28 mouse cellular contexts compared by ENCODE assay signal in genomic region chr7:81281240-81281639, GRCm38 (mm10).
DNase-seq lines count a peak whose midpoint lies in the region; ATAC-seq and TF ChIP-seq lines count a peak whose summit lies in the region.
"Had no signal": no experiment of that assay in that cellular context is flagged by ENCODE, and none has a peak within 500 bp of the region (broad histone marks: within the 10 kb centered on the region; RNA-seq: fewer than 3 reads in every experiment).

No protein-coding gene starts in this region.

- H3K27ac ChIP-seq in kidney, embryonic 16.5 days (ENCODE audit: low read length) = 0 out of 2 replicates have a peak overlapping the region, but pooled peaks have one; percentile 12
- peak overlapping the region; percentile 70 for H3K27ac ChIP-seq in bone marrow macrophage, adult 2 months (ENCODE audit: insufficient read depth, low read depth, low read length)
- H3K27ac ChIP-seq in macrophage = peak overlapping the region; percentile 91
- H3K27ac ChIP-seq: embryonic facial prominence, embryonic 10.5 days; embryonic facial prominence, embryonic 13.5 days; forebrain, embryonic 12.5 days; forebrain, embryonic 15.5 days; heart, embryonic 15.5 days; hindbrain, embryonic 10.5 days; hindbrain, embryonic 13.5 days; intestine, embryonic 15.5 days had no signal

- WGBS in kidney, embryonic 16.5 days = 88% methylated on average over 1 of the region's 1 CpGs
- WGBS in macrophage (ENCODE audit: missing documents) = 0% methylated on average over 1 of the region's 1 CpGs
- 45% methylated on average over 1 of the region's 1 CpGs for WGBS in lung, adult 2 months

- no peak for ATAC-seq in kidney, embryonic 16.5 days (ENCODE audit: low FRiP score, low TSS enrichment)
- ATAC-seq: activated CD4-positive, CD25-positive, alpha-beta regulatory T cell, adult 4 months; CD4-positive, CD25-positive, alpha-beta regulatory T cell, adult 4 months; forebrain, embryonic 15.5 days; hindbrain, embryonic 16.5 days; intestine, embryonic 15.5 days had no signal

- no peak for TF ChIP-seq CTCF in bone marrow macrophage, adult 2 months (IDR thresholded peaks at IDR 0.05; ENCODE audit: low read depth, low read length)
- no peak for TF ChIP-seq CTCF in lung, adult 2 months (IDR thresholded peaks at IDR 0.05; ENCODE audit: insufficient read depth, low read length)

- TF ChIP-seq POLR2A in bone marrow macrophage, adult 2 months (IDR thresholded peaks at IDR 0.05; ENCODE audit: borderline replicate concordance, low read depth, low read length) = no peak
- no peak for TF ChIP-seq POLR2A in lung, adult 2 months (IDR thresholded peaks at IDR 0.05; ENCODE audit: borderline replicate concordance, extremely low read depth, low read depth, low read length)

- H3K4me1 ChIP-seq in kidney, embryonic 16.5 days (ENCODE audit: insufficient read depth, low read length) = peaks cover 5% of the 10 kb centered on the region; the same call in 1 of the 2 replicates
- peaks cover 38% of the 10 kb centered on the region for H3K4me1 ChIP-seq in bone marrow macrophage, adult 2 months (ENCODE audit: control insufficient read depth, insufficient read depth, low read length)
- no peaks in the 10 kb centered on the region for H3K4me1 ChIP-seq in lung, adult 2 months (ENCODE audit: control insufficient read depth, insufficient read depth, low read length)
- H3K4me1 ChIP-seq: embryonic facial prominence, embryonic 13.5 days; forebrain, embryonic 12.5 days; forebrain, embryonic 15.5 days; heart, embryonic 12.5 days; heart, embryonic 15.5 days; hindbrain, embryonic 13.5 days; intestine, embryonic 15.5 days had no signal

- DNase-seq in kidney, postnatal 36 days = no peak
- DNase-seq in lung, adult 2 months = no peak
- no peak for DNase-seq in right cerebral cortex, postnatal 10 days (ENCODE audit: low spot score in 2 of 2)
- DNase-seq: adrenal gland, adult 8-10 months; adrenal gland, postnatal 25 days; cerebellum, adult 18-20 months; cerebellum, adult 9-10 months; cerebellum, postnatal 14 days; embryo, embryonic 11 days; gastrocnemius, postnatal 25 days; heart, postnatal 10 days; heart, postnatal 36 days had no signal

- H3K27me3 ChIP-seq in kidney, embryonic 16.5 days (ENCODE audit: insufficient read depth, low read length) = no peaks in the 10 kb centered on the region
- H3K27me3 ChIP-seq: embryonic facial prominence, embryonic 13.5 days; forebrain, embryonic 12.5 days; forebrain, embryonic 15.5 days; heart, embryonic 12.5 days; heart, embryonic 15.5 days; hindbrain, embryonic 13.5 days; intestine, embryonic 15.5 days had no signal

- H3K9me3 ChIP-seq in kidney, embryonic 16.5 days (ENCODE audit: low read length) = peaks cover 3% of the 10 kb centered on the region; the same call in 1 of the 2 replicates
- H3K9me3 ChIP-seq: embryonic facial prominence, embryonic 10.5 days; embryonic facial prominence, embryonic 13.5 days; forebrain, embryonic 12.5 days; forebrain, embryonic 15.5 days; heart, embryonic 12.5 days; heart, embryonic 15.5 days; hindbrain, embryonic 10.5 days; hindbrain, embryonic 13.5 days; intestine, embryonic 15.5 days had no signal

- no peak overlapping the region for H3K9ac ChIP-seq in kidney, embryonic 16.5 days (replicated peaks; ENCODE audit: low read length)
- H3K9ac ChIP-seq: embryonic facial prominence, embryonic 13.5 days; forebrain, embryonic 12.5 days; forebrain, embryonic 15.5 days; heart, embryonic 12.5 days; heart, embryonic 15.5 days; hindbrain, embryonic 13.5 days; intestine, embryonic 15.5 days had no signal

- no peaks in the 10 kb centered on the region for H3K36me3 ChIP-seq in kidney, embryonic 16.5 days (ENCODE audit: insufficient read depth, low read length)
- no peaks in the 10 kb centered on the region for H3K36me3 ChIP-seq in macrophage (ENCODE audit: inconsistent target)
- H3K36me3 ChIP-seq: embryonic facial prominence, embryonic 10.5 days; embryonic facial prominence, embryonic 13.5 days; forebrain, embryonic 12.5 days; forebrain, embryonic 15.5 days; heart, embryonic 12.5 days; heart, embryonic 15.5 days; hindbrain, embryonic 10.5 days; hindbrain, embryonic 13.5 days; intestine, embryonic 15.5 days had no signal

- H3K79me2 ChIP-seq in macrophage (ENCODE audit: inconsistent target) = peaks cover 57% of the 10 kb centered on the region

- no peak overlapping the region for H3K4me3 ChIP-seq in kidney, embryonic 16.5 days (ENCODE audit: low read length)
- H3K4me3 ChIP-seq in bone marrow macrophage, adult 2 months (ENCODE audit: insufficient read depth, low read length) = no peak overlapping the region
- H3K4me3 ChIP-seq in macrophage (ENCODE audit: inconsistent target) = no peak overlapping the region
- H3K4me3 ChIP-seq in lung, adult 2 months (replicated peaks; ENCODE audit: extremely low read depth, low read depth, low read length) = no peak overlapping the region
- H3K4me3 ChIP-seq: embryonic facial prominence, embryonic 10.5 days; embryonic facial prominence, embryonic 13.5 days; erythroblast, embryonic 14.5 days; forebrain, embryonic 12.5 days; forebrain, embryonic 15.5 days; heart, embryonic 12.5 days; heart, embryonic 15.5 days; hindbrain, embryonic 10.5 days; hindbrain, embryonic 13.5 days; intestine, embryonic 15.5 days had no signal

- no peak overlapping the region for H3K4me2 ChIP-seq in kidney, embryonic 16.5 days (replicated peaks; ENCODE audit: low read depth, low read length)
- H3K4me2 ChIP-seq: embryonic facial prominence, embryonic 13.5 days; forebrain, embryonic 12.5 days; forebrain, embryonic 15.5 days; heart, embryonic 12.5 days; heart, embryonic 15.5 days; hindbrain, embryonic 13.5 days; intestine, embryonic 15.5 days had no signal

Comparison
In these comparisons a context has a peak if more than half of its experiments do, and no peak if none do; other contexts are left out.
1. H3K27ac ChIP-seq: peak in every context shown above with its lines; median percentile 91 in macrophage; 70 in bone marrow macrophage, adult 2 months; 12 in kidney, embryonic 16.5 days.